Mouse (Mus musculus) cerebellum, adult 2 months (tissue): ENCODE data around the gene Tm4sf20. TPM values are rescaled to one million over a fixed set of nuclear protein-coding genes. Genes with fewer than 3 reads are reported as not detected.

Experiments used
- DNase-seq, 2 experiments: peaks; one replicate each; pipeline ENCODE4 v3.0.0; 2021
- H3K27ac ChIP-seq: fragments of 200-500 bp; 2 replicates; pipeline ENCODE4 v1.5.1; 2012; ENCODE audit warnings: low read length, control low read depth, inconsistent platforms; ENCODE audit not compliant: insufficient read depth
- H3K27me3 ChIP-seq: fragments of 200-500 bp; 2 replicates; pipeline ENCODE4 v1.6.1; 2012; ENCODE audit warnings: inconsistent platforms, mild to moderate bottlenecking, low read length, moderate library complexity; ENCODE audit not compliant: control insufficient read depth, insufficient read depth
- H3K4me1 ChIP-seq: fragments of 200-500 bp; 2 replicates; pipeline ENCODE4 v1.6.1; 2011; ENCODE audit warnings: low read length; ENCODE audit not compliant: control insufficient read depth, insufficient read depth
- H3K4me3 ChIP-seq: fragments of 200-500 bp; replicated peaks from 2 replicates; pipeline ENCODE3; 2011; ENCODE audit warnings: mild to moderate bottlenecking, low read depth, low read length, control low read depth; ENCODE audit not compliant: insufficient read depth
- CTCF ChIP-seq: fragments of 200-500 bp; IDR thresholded peaks from 2 replicates; pipeline ENCODE4 v1.5.1; 2011; ENCODE audit warnings: low read depth, mild to moderate bottlenecking, control low read depth, low read length, moderate library complexity, borderline replicate concordance; ENCODE audit not compliant: insufficient read depth
- POLR2A ChIP-seq: fragments of 200-500 bp; IDR thresholded peaks from 2 replicates; pipeline ENCODE4 v1.6.1; 2011; ENCODE audit warnings: low read length, control low read depth, borderline replicate concordance; ENCODE audit not compliant: insufficient read depth
- WGBS: fragments of 180-500 bp; shearing (Covaris S2); methylation state at CpG from one replicate; pipeline ENCODE4 v1.1.7; 2018; 5-methylcytosine and 5-hydroxymethylcytosine counted together
- polyA plus RNA-seq: library from polyadenylated mRNA; depleted of rRNA; stranded (reverse); fragments of >200 nt; gene quantifications from 2 replicates; pipeline ENCODE4 v1.2.3, GENCODE M21; 2012

The Tm4sf20 gene
- polyA plus RNA-seq, 1 experiment, result not detected

- Histone ChIP-seq H3K4me1 (peaks cover 6% of the 10 kb centered on the region), H3K27ac (no peak overlapping the region), H3K4me3 (no peak overlapping the region), H3K27me3 (no peaks in the 10 kb centered on the region)
- DNase-seq, result no peak
- WGBS, result 95% methylated on average over 6 of the region's 6 CpGs
- no peak for TF ChIP-seq POLR2A
Measured at GRCm38 (mm10) chr1:82792238-82792637, 24.0 kb upstream of the Tm4sf20 start.

- H3K4me1 ChIP-seq, result peaks cover 6% of the 10 kb centered on the region
- no peak for TF ChIP-seq CTCF
- TF ChIP-seq POLR2A, result no peak
- 62% methylated on average over 11 of the region's 11 CpGs for WGBS
Measured at GRCm38 (mm10) chr1:82791105-82791504, 22.8 kb upstream of the Tm4sf20 start.

GRCm38 (mm10) chr1:82788070-82788469 lies 19.8 kb upstream of the Tm4sf20 start:
- 8% methylated on average over 7 of the region's 7 CpGs for WGBS
- peak; percentile 21 to 62 for DNase-seq

More at GRCm38 (mm10) chr1:82791105-82791504, 22.8 kb upstream of the Tm4sf20 start:
- H3K27me3 ChIP-seq, result no peaks in the 10 kb centered on the region
- H3K4me3 ChIP-seq, result no peak overlapping the region
- DNase-seq, result no peak
- no peak overlapping the region for H3K27ac ChIP-seq

GRCm38 (mm10) chr1:82787414-82787813 lies 19.2 kb upstream of the Tm4sf20 start:
- no peaks in the 10 kb centered on the region for H3K4me1 ChIP-seq
- H3K27me3 ChIP-seq, result no peaks in the 10 kb centered on the region
- no peak overlapping the region for H3K4me3 ChIP-seq
- H3K27ac ChIP-seq, result no peak overlapping the region
- DNase-seq, result peak; percentile 45 to 61
- 0% methylated on average over 2 of the region's 2 CpGs for WGBS
- TF ChIP-seq POLR2A (no peak), CTCF (peak; percentile 80)

More at GRCm38 (mm10) chr1:82788070-82788469, 19.8 kb upstream of the Tm4sf20 start:
- H3K4me3 ChIP-seq, result no peak overlapping the region
- no peaks in the 10 kb centered on the region for H3K27me3 ChIP-seq
- H3K4me1 ChIP-seq, result no peaks in the 10 kb centered on the region
- TF ChIP-seq POLR2A (no peak), CTCF (no peak)
- no peak overlapping the region for H3K27ac ChIP-seq

GRCm38 (mm10) chr1:82785546-82785945 lies 17.3 kb upstream of the Tm4sf20 start:
- no peaks in the 10 kb centered on the region for H3K27me3 ChIP-seq
- no peak overlapping the region for H3K27ac ChIP-seq
- no peak overlapping the region for H3K4me3 ChIP-seq
- TF ChIP-seq POLR2A (no peak), CTCF (no peak)
- 56% methylated on average over 6 of the region's 6 CpGs for WGBS
- H3K4me1 ChIP-seq, result no peaks in the 10 kb centered on the region
- DNase-seq, result no peak

GRCm38 (mm10) chr1:82783559-82783958 lies 15.3 kb upstream of the Tm4sf20 start:
- WGBS, result 87% methylated on average over 3 of the region's 3 CpGs
- no peaks in the 10 kb centered on the region for H3K27me3 ChIP-seq
- no peaks in the 10 kb centered on the region for H3K4me1 ChIP-seq
- no peak overlapping the region for H3K27ac ChIP-seq
- no peak overlapping the region for H3K4me3 ChIP-seq
- TF ChIP-seq CTCF (no peak), POLR2A (no peak)
- no peak for DNase-seq

- no peak overlapping the region for H3K4me3 ChIP-seq
- no peak overlapping the region for H3K27ac ChIP-seq
- WGBS, result 90% methylated on average over 6 of the region's 6 CpGs
- TF ChIP-seq POLR2A (no peak), CTCF (no peak)
- no peaks in the 10 kb centered on the region for H3K27me3 ChIP-seq
- no peak for DNase-seq
- no peaks in the 10 kb centered on the region for H3K4me1 ChIP-seq
Measured at GRCm38 (mm10) chr1:82779388-82779966, 11.2 kb upstream of the Tm4sf20 start.

- no peak for TF ChIP-seq POLR2A
- no peak for TF ChIP-seq CTCF
- H3K27ac ChIP-seq, result no peak overlapping the region
- WGBS, result 93% methylated on average over 4 of the region's 4 CpGs
- no peak overlapping the region for H3K4me3 ChIP-seq
- no peak for DNase-seq
- no peaks in the 10 kb centered on the region; the same call in 1 of the 2 replicates for H3K4me1 ChIP-seq
- H3K27me3 ChIP-seq, result no peaks in the 10 kb centered on the region
Measured at GRCm38 (mm10) chr1:82775293-82775692, 7.0 kb upstream of the Tm4sf20 start.

- 72% methylated on average over 5 of the region's 5 CpGs for WGBS
- Histone ChIP-seq H3K27me3 (no peaks in the 10 kb centered on the region), H3K27ac (no peak overlapping the region), H3K4me1 (no peaks in the 10 kb centered on the region; the same call in 1 of the 2 replicates), H3K4me3 (no peak overlapping the region)
- no peak for DNase-seq
- no peak for TF ChIP-seq CTCF
- TF ChIP-seq POLR2A, result no peak
Measured at GRCm38 (mm10) chr1:82773208-82773607, 4.9 kb upstream of the Tm4sf20 start.
